Mouse (Mus musculus): ENCODE data around the gene Mmadhc. TPM values are rescaled to one million over a fixed set of nuclear protein-coding genes. Genes with fewer than 3 reads are reported as not detected.

Mmadhc gene
- total RNA-seq, 2 experiments from 2014 or later, result 49.1 to 56.7 TPM

DNA sequence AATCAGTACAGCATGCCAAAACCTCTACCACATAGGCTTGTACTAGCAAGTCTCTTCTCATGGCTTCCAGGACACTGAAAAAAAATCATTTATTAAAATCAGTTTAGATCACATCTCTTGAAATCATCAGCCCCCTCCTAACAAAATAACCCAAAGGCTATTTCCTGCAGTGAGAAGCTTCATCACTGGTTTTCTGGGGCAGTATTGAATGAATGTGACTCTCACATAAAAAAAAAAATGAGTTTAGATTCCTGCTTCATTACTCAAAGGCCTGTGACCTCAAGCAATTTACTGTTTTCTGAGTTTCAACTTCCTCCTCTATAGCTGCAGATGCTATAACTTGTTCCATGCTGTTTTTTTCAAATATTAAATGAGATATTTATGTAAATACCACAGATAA, 29.6 kb downstream of the Mmadhc start:
- no peak for DNase-seq (ENCODE audit: low spot score in 2 of 2)

DNA sequence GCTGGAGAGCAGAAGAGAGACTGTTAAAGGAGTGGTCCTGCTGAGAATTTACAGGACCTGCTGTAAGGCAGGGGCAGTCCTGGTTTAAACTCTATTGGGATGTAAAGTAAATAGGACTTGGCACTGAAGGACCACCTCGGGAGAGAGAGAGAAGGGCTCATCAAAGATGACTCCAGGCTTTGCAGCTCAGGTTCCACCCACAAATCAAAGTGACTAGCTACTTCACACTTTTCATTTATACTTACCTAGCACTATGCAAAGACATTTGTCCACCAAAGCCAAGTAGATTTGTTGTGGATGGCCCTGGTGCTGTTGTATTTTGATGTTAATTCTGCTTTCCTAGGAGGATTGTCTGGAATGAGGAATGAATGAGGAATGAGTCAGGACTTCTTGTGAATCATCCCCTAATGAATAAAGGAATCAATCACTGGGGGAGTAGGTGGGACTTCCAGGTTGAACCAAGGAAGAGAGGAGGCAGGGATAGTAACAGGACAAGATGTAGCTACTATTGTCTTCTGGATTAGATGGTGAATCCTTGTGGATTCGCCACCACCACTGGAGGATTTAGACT, 31.3 kb downstream of the Mmadhc start:
- DNase-seq (ENCODE audit: low spot score in 2 of 2), result no peak

DNA sequence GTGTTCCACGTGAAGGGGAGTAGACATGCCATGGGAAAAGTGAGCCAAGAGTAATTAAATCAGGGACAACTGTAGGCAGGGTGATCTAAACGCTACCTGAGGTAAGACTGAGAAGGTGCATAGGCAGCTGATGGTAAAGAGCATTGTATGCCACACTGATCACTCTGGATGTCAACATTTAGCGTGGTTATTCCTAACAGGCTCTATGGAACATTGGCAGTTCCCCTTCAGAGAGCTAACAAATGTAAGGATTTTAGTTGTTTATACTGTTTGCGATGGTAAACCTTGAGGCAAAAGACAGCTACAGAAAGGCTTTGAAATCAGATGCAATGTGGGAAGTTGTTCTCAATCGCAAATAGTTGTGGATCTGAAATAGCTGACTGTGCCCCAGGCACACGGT, 32.5 kb downstream of the Mmadhc start:
- no peak for DNase-seq (ENCODE audit: low spot score in 2 of 2)

DNA sequence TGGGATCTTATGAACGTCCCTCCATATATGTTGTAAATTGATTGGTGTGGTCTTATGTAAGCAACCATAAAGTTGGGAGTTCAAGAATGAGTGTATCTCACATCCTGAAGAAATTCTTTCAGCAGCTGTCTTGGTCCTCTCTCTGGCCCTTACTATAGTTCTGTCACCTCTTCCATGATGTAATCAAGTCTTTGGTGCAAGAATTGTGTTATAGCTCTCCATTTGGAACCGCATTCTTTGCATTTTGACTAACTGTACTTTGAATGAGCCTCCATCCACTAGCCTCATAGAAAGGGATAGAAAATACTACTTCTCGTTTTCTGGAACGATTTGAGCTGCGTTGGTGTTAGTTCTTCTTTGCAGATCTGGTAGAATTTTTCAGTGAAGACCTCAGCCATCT, 41.6 kb downstream of the Mmadhc start:
- no peak for DNase-seq (ENCODE audit: low spot score in 2 of 2)

DNA sequence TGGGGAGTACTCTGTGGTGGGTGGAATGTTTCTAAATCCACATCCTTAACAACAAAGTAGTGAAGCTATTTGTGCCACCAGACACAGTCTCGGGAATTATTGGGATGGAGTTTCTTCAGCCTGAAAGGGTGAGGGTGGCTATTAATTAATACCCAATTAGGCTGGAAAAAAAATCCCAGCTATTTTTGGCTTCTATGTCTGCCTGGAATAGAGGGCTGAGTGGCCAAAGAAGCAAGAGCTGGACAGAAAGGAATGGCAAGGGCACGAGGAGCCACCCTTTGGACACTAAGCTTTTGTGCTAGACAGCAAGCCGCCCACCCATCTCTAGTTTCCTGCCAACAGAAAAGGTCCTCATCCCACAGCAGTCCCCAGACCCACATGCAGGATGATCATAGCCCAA, 48.0 kb downstream of the Mmadhc start:
- DNase-seq (ENCODE audit: low spot score in 2 of 2), result no peak

DNA sequence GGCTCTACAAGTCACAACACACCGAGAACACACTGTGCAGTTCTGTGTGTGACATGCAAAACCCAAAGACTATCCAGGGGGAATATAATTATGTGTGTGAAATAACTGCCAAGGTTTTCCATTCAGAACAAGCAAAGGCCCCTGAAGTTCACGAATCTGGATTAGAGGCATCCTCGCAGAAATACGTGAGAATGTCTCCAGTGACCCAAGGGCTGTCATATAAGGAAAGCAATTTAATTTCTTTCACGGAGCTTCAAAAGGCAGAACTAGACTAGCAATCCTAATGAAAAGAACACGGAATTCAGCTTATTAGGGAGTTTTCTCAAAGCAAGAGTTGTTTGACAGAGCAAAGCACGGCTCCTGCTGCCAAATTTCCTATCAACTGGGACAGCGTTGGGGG, 63.1 kb downstream of the Mmadhc start:
- DNase-seq (ENCODE audit: low spot score in 2 of 2), result no peak

Other genes with a start within 250 kb of the Mmadhc start
- 10 to 100 TPM; 18.2 to 21.2 TPM for gene Lypd6, start 230.4 kb downstream of the Mmadhc start, total RNA-seq (2021)

Data from layer of hippocampus, postnatal 14 days (tissue).